Mouse (Mus musculus): ENCODE measurements around the gene Nprl3. TPM values are rescaled to one million over a fixed set of nuclear protein-coding genes. Genes with fewer than 3 reads are reported as not detected.

Nprl3 gene
- total and polyA plus RNA-seq, 2 experiments, result 13.4 to 65.4 TPM

DNA sequence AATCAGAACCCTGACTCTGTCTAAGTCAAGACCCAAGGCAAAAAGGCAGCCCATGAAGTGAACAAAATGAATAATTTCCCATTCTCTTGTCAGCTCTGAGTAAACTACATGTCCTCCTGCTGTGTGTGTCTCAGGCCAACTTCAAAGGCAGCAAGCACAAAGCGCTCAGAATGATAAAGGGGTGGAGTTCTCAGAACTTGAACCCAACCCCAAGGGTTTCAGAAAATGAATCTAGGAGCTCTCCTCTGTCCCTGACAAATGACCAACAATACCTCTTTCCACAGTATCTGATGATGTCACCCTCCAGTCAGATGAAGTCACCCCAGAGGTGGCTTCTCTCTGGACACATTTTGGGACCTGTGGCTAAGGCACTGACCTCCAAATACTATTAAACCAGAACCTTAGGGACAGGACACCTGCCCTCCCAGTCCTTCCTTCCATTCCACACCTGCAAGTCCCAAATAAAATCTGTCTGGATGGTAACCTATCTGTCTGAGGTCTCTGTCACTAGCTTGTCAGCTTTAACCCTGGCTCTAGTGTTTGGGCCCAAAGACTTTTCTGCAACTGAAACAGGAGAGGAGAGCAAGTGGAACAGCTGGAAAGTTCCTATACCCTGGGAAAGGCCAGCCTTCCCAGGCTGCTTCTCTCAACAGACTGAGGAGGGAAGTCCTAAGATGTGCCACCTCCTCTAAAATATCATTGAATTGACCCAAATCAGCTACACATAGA lies 14.1 kb upstream of the Nprl3 start:
- no peak for DNase-seq (ENCODE audit: extremely low read depth, low read depth, low spot score)
- H3K27ac ChIP-seq (replicated peaks; ENCODE audit: insufficient read depth, low read depth, low read length), result no peak overlapping the region

DNA sequence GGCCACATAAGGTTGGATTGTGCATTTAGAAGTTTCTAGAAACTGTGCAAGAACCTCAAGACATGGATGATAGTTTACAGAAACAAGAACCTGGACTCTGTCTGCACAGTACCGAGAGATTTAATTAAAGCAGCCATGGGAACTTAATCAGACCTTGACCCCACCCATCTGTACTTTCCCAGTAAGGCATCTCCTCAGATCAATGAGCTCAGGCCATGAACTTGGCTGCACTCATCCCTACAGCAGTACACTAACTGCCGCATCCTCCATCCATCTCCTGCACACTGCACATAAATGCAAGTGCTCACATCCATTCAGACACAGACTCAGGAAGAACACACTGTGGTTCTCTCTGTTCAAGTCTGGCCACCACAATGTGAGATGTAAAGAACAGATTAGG lies 13.1 kb upstream of the Nprl3 start:
- H3K27ac ChIP-seq (replicated peaks; ENCODE audit: insufficient read depth, low read depth, low read length), result no peak overlapping the region

More for the DNA sequence above, 14.1 kb upstream of the Nprl3 start:
- H3K27me3 ChIP-seq (ENCODE audit: control insufficient read depth, insufficient read depth, low read length), result 0 out of 2 replicates have a peak, but pooled peaks cover 2% of the 10 kb centered on the region
- H3K36me3 ChIP-seq (ENCODE audit: control insufficient read depth, insufficient read depth, low read length), result no peaks in the 10 kb centered on the region
- no peaks in the 10 kb centered on the region for H3K79me2 ChIP-seq (ENCODE audit: control insufficient read depth, insufficient read depth, low read length)
- TF ChIP-seq POLR2A (IDR thresholded peaks at IDR 0.05; ENCODE audit: extremely low read depth, insufficient read depth, low read length) (no peak), CTCF (IDR thresholded peaks at IDR 0.05; ENCODE audit: low read depth, low read length) (no peak)
- no peaks in the 10 kb centered on the region for H3K4me1 ChIP-seq (ENCODE audit: control insufficient read depth, insufficient read depth, low read length)
- no peak overlapping the region for H3K9ac ChIP-seq (ENCODE audit: low read depth, low read length)
- WGBS, result 76% methylated on average over 1 of the region's 1 CpGs
- no peak overlapping the region for H3K4me3 ChIP-seq (ENCODE audit: insufficient read depth, low read depth, low read length)

DNA sequence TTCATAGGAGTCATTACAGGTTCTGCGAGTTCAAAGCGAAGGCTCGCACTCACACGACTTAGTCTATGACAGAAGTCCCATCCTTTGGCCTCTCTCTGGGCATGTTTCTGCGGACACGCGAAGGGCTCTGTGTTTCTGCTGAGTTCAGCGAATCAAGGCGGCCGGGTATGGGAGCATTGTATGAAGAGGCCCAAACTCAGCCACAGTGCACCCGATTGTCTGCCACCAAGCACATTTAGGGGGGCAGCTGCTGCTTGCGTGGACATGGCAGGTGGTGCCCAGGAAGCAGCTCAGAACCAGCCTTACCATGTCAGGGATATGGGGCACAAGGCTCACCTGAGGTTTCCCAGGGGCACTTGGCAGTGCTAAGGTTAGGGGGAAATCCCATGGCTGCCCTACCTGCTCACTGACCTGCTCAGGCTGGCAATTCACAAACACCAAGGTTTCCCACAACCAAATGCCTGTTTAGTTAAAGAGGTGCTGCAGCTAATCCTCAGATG lies 11.0 kb upstream of the Nprl3 start:
- no peaks in the 10 kb centered on the region for H3K4me1 ChIP-seq (ENCODE audit: control insufficient read depth, insufficient read depth, low read length)
- H3K36me3 ChIP-seq (ENCODE audit: control insufficient read depth, insufficient read depth, low read length), result no peaks in the 10 kb centered on the region
- H3K9ac ChIP-seq (ENCODE audit: low read depth, low read length), result no peak overlapping the region
- H3K27me3 ChIP-seq (ENCODE audit: control insufficient read depth, insufficient read depth, low read length), result 0 out of 2 replicates have a peak, but pooled peaks cover 2% of the 10 kb centered on the region
- 78% methylated on average over 12 of the region's 12 CpGs for WGBS
- TF ChIP-seq POLR2A (IDR thresholded peaks at IDR 0.05; ENCODE audit: extremely low read depth, insufficient read depth, low read length) (no peak), CTCF (IDR thresholded peaks at IDR 0.05; ENCODE audit: low read depth, low read length) (no peak)
- DNase-seq (ENCODE audit: extremely low read depth, low read depth, low spot score), result no peak
- no peaks in the 10 kb centered on the region for H3K79me2 ChIP-seq (ENCODE audit: control insufficient read depth, insufficient read depth, low read length)
- no peak overlapping the region for H3K4me3 ChIP-seq (ENCODE audit: insufficient read depth, low read depth, low read length)
- H3K27ac ChIP-seq (replicated peaks; ENCODE audit: insufficient read depth, low read depth, low read length), result no peak overlapping the region

More for the DNA sequence above, 13.1 kb upstream of the Nprl3 start:
- H3K4me1 ChIP-seq (ENCODE audit: control insufficient read depth, insufficient read depth, low read length), result no peaks in the 10 kb centered on the region
- 0 out of 2 replicates have a peak, but pooled peaks cover 2% of the 10 kb centered on the region for H3K27me3 ChIP-seq (ENCODE audit: control insufficient read depth, insufficient read depth, low read length)
- H3K79me2 ChIP-seq (ENCODE audit: control insufficient read depth, insufficient read depth, low read length), result no peaks in the 10 kb centered on the region
- no peak for DNase-seq (ENCODE audit: extremely low read depth, low read depth, low spot score)
- no peak overlapping the region for H3K9ac ChIP-seq (ENCODE audit: low read depth, low read length)
- no peaks in the 10 kb centered on the region for H3K36me3 ChIP-seq (ENCODE audit: control insufficient read depth, insufficient read depth, low read length)
- TF ChIP-seq CTCF (IDR thresholded peaks at IDR 0.05; ENCODE audit: low read depth, low read length), result no peak
- TF ChIP-seq POLR2A (IDR thresholded peaks at IDR 0.05; ENCODE audit: extremely low read depth, insufficient read depth, low read length), result no peak
- WGBS, result 79% methylated on average over 2 of the region's 2 CpGs
- no peak overlapping the region for H3K4me3 ChIP-seq (ENCODE audit: insufficient read depth, low read depth, low read length)

DNA sequence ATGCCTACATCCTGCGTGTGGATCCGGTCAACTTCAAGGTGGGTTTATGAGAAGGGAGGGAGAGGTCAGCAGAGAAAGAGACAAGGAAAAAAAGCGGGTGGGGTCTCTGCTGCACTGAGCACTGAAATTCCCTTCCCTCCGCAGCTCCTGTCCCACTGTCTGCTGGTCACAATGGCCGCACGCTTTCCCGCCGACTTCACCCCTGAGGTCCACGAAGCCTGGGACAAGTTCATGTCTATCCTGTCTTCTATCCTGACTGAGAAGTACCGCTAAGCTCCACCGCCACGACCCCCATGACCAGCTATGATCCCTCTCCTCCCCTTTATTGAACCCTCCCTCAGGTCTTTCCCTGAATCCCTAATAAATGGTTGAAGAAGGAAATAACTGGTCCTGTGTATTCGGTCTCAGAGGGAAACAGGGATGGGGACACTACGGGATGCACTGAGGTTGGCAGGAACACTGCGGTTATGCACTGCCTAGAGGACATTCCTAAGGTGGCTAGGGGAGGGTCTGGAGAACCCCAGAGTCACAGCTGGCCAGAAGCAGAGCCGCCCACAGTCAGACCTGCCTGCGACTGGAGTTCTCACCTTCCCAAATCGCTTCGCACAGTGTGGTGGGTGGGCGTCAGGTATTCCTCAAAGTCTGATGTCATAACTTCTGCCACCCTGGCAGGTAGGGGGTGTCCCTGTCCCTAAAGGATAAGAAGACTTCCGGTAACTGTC lies 10.4 kb upstream of the Nprl3 start:
- no peaks in the 10 kb centered on the region for H3K79me2 ChIP-seq (ENCODE audit: control insufficient read depth, insufficient read depth, low read length)
- 57% methylated on average over 21 of the region's 21 CpGs for WGBS
- no peak overlapping the region for H3K27ac ChIP-seq (replicated peaks; ENCODE audit: insufficient read depth, low read depth, low read length)
- DNase-seq (ENCODE audit: extremely low read depth, low read depth, low spot score), result no peak
- TF ChIP-seq CTCF (IDR thresholded peaks at IDR 0.05; ENCODE audit: low read depth, low read length) (no peak), POLR2A (IDR thresholded peaks at IDR 0.05; ENCODE audit: extremely low read depth, insufficient read depth, low read length) (no peak)
- H3K36me3 ChIP-seq (ENCODE audit: control insufficient read depth, insufficient read depth, low read length), result no peaks in the 10 kb centered on the region
- H3K27me3 ChIP-seq (ENCODE audit: control insufficient read depth, insufficient read depth, low read length), result 0 out of 2 replicates have a peak, but pooled peaks cover 2% of the 10 kb centered on the region
- no peak overlapping the region for H3K9ac ChIP-seq (ENCODE audit: low read depth, low read length)
- H3K4me3 ChIP-seq (ENCODE audit: insufficient read depth, low read depth, low read length), result no peak overlapping the region
- H3K4me1 ChIP-seq (ENCODE audit: control insufficient read depth, insufficient read depth, low read length), result no peaks in the 10 kb centered on the region

DNA sequence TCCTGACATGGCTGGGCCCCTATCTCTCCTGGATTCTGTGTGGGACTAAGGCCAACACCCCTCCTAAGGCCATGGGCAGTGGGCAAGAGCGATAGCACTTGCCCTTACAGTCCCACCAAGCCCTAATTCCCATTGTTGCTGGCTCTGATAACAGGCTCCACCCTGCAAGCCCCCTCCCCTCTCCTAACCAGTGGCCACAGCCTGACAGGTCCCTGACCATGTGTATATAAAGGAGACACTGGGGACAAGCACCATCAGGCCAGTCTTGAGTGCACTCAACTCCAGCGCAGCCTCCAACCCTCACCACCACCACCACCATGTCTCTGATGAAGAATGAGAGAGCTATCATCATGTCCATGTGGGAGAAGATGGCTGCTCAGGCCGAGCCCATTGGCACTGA lies 8.8 kb upstream of the Nprl3 start, which contains the start of gene Hba-x:
TSS of gene Hba-x (plus strand) at position 54 of the 400 bp plus-strand sequence.
- H3K27ac ChIP-seq (replicated peaks; ENCODE audit: insufficient read depth, low read depth, low read length), result no peak within 1 kb of the TSS
- 0 out of 2 replicates have a peak, but pooled peaks cover 2% of the 10 kb centered on the region for H3K27me3 ChIP-seq (ENCODE audit: control insufficient read depth, insufficient read depth, low read length)
- H3K9ac ChIP-seq (ENCODE audit: low read depth, low read length), result no peak within 1 kb of the TSS
- H3K4me3 ChIP-seq (ENCODE audit: insufficient read depth, low read depth, low read length), result no peak within 1 kb of the TSS
- no peak for DNase-seq (ENCODE audit: extremely low read depth, low read depth, low spot score)
- no peaks in the 10 kb centered on the region for H3K4me1 ChIP-seq (ENCODE audit: control insufficient read depth, insufficient read depth, low read length)
- TF ChIP-seq CTCF (IDR thresholded peaks at IDR 0.05; ENCODE audit: low read depth, low read length) (no peak), POLR2A (IDR thresholded peaks at IDR 0.05; ENCODE audit: extremely low read depth, insufficient read depth, low read length) (no peak)
- no peaks in the 10 kb centered on the region for H3K79me2 ChIP-seq (ENCODE audit: control insufficient read depth, insufficient read depth, low read length)
- 75% methylated on average over 3 of the region's 3 CpGs for WGBS
- H3K36me3 ChIP-seq (ENCODE audit: control insufficient read depth, insufficient read depth, low read length), result no peaks in the 10 kb centered on the region

Data from liver, adult 2 months (tissue).